Mouse (Mus musculus) small intestine, adult 2 months (tissue): ENCODE results near the gene Tbc1d17.

Experiments
- CTCF ChIP-seq: fragments of 200-500 bp; IDR thresholded peaks from 2 replicates; pipeline ENCODE4 v1.5.1; 2012; ENCODE audit warnings: low read depth, mild to moderate bottlenecking, control low read depth, inconsistent platforms, low read length, moderate library complexity, mixed read lengths; ENCODE audit not compliant: insufficient replicate concordance, insufficient read length; ENCODE audit errors: extremely low read depth
- POLR2A ChIP-seq: fragments of 200-500 bp; IDR thresholded peaks from 2 replicates; pipeline ENCODE4 v1.6.1; 2012; ENCODE audit warnings: low read depth, mild to moderate bottlenecking, control low read depth, inconsistent platforms, low read length, moderate library complexity

DNA sequence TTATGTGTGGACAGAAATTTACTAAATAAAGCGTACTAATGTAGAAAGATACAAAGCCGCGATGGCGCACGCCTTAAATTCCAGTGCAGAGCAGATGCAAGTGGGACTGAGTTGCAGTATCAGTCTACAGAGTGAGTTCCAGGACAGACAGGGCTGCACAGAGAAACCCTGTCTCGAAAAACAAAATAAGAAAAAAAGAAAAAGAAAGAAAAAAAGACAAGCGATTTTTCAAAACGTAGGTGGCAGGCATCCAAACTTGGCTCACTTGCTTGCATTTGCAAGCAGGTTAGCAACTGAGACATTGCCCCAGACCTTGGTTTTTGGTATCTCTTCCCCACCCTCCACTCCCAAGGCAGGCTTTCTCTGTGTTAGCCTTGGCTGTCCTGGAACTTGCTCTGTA lies 44.3 kb upstream of the Tbc1d17 start:
- TF ChIP-seq CTCF (no peak), POLR2A (no peak)
